Mouse (Mus musculus) erythroblast, embryonic 14.5 days (primary cell): ENCODE measurements around the gene Atxn1. TPM values are rescaled to one million over a fixed set of nuclear protein-coding genes. Genes with fewer than 3 reads are reported as not detected.

ENCODE experiments used
- H3K27me3 ChIP-seq: 2 replicates; pipeline ENCODE4 v1.6.1; 2012; ENCODE audit warnings: inconsistent platforms; ENCODE audit not compliant: control insufficient read depth
- H3K36me3 ChIP-seq: 2 replicates; pipeline ENCODE4 v1.6.1; 2012; ENCODE audit warnings: mild to moderate bottlenecking, inconsistent platforms; ENCODE audit not compliant: control insufficient read depth
- H3K4me1 ChIP-seq: 2 replicates; pipeline ENCODE4 v1.6.1; 2012; ENCODE audit warnings: inconsistent platforms; ENCODE audit not compliant: control insufficient read depth
- H3K4me3 ChIP-seq: replicated peaks from 2 replicates; pipeline ENCODE3; 2012; ENCODE audit warnings: moderate library complexity, mild to moderate bottlenecking, inconsistent platforms
- H3K9me3 ChIP-seq: 2 replicates; pipeline ENCODE4 v1.6.1; 2012; ENCODE audit warnings: low read length, inconsistent platforms, mixed read lengths; ENCODE audit not compliant: control insufficient read depth
- GATA1 ChIP-seq: IDR thresholded peaks from 2 replicates; pipeline ENCODE4 v1.6.1; 2012; ENCODE audit warnings: low read length, inconsistent platforms, mixed read lengths
- TAL1 ChIP-seq: IDR thresholded peaks from 3 replicates; pipeline ENCODE4 v1.6.1; 2012; ENCODE audit warnings: low read length, inconsistent platforms, mixed read lengths
- polyA plus RNA-seq: library from polyadenylated mRNA; stranded (reverse); fragments of >175 nt; gene quantifications from 2 replicates; pipeline ENCODE4 v1.2.3, GENCODE M21; 2012

Gene Atxn1
- polyA plus RNA-seq, 1 experiment: 0.01 TPM

DNA sequence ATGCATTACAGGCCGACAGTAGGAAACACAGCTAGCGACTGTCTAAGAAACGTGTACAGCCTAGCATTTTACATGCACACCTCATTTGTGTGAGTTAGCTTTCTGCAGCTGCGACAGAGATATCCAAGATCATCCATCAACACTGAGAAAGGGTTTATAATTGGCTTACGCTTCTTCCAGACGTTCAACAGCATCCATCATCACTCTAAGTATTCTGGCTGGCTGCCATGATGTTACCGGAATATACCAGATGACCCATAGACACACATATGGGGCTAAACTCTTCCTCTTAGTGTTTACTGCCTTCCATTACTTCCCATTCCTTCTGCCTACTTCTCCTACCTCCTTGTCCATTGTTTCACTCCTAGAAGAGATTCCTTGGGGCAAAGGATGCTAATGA, 369.4 kb downstream of the Atxn1 start:
- no peaks in the 10 kb centered on the region for H3K36me3 ChIP-seq
- H3K9me3 ChIP-seq: no peaks in the 10 kb centered on the region
- TF ChIP-seq TAL1 (no peak), GATA1 (no peak)
- H3K4me3 ChIP-seq: no peak overlapping the region
- no peaks in the 10 kb centered on the region for H3K27me3 ChIP-seq
- no peaks in the 10 kb centered on the region for H3K4me1 ChIP-seq

DNA sequence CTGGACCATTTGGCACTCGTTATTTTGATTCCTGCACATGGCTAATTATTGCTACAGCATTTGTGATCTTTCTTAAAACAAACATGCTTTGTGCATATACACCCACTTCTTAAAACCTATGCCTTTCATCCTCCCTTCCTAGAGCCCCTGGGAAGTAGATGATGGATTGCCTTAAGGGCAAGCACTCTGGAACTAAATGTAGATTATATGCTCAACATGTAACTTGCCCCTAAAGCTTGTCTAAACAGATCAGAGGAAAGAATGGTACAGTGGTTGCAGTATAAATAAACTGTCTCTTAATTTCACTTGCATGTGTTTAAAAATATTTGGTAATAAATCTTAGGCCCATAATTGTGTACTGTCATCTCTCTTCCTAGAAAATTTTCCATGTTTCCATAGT, 370.9 kb downstream of the Atxn1 start:
- H3K27me3 ChIP-seq: no peaks in the 10 kb centered on the region
- H3K9me3 ChIP-seq: no peaks in the 10 kb centered on the region
- no peak overlapping the region for H3K4me3 ChIP-seq
- no peaks in the 10 kb centered on the region for H3K4me1 ChIP-seq
- TF ChIP-seq TAL1: no peak
- no peak for TF ChIP-seq GATA1
- H3K36me3 ChIP-seq: no peaks in the 10 kb centered on the region

DNA sequence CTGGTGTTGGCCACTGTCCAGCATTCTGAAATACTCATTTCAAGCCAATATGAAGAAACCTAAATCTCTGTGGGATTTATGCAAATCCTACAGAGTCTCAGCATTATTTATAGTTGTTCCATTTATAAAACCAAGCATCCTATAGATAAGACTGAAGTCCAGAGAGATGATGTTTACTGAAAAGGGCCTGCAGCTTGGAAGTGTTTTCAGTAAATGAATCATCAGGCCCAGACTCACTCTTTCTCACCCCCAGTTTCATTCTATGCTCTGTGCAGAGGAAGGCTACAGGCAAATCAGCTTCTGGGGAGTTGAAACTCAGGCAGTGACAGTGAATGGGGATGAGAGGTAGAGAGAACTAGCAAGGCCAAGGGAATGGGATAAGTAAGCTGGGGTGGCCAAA, 373.9 kb downstream of the Atxn1 start:
- H3K4me3 ChIP-seq: no peak overlapping the region
- H3K4me1 ChIP-seq: no peaks in the 10 kb centered on the region
- no peaks in the 10 kb centered on the region for H3K36me3 ChIP-seq
- H3K27me3 ChIP-seq: no peaks in the 10 kb centered on the region
- no peaks in the 10 kb centered on the region for H3K9me3 ChIP-seq
- no peak for TF ChIP-seq TAL1
- no peak for TF ChIP-seq GATA1

DNA sequence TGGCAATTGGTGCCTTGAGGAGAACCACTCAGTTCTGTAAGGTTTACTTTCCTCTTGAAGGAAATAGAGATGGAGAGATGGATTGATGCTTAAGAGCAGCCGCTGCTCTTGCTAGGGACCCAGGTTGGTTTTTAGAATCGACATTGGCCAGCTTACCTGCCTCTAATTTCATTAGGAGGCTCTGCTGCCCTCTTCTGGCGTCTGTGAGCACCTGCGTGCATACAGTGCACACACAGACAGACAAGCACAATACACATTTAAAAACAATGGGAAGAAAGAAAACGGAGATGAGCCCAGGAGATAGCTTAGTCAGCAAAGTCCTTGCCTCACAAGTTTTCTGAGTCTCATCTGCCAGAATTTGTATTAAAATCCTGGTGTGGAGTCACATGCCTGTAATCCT, 381.7 kb downstream of the Atxn1 start:
- TF ChIP-seq TAL1 (no peak), GATA1 (no peak)
- Histone ChIP-seq H3K36me3 (no peaks in the 10 kb centered on the region), H3K4me1 (no peaks in the 10 kb centered on the region), H3K4me3 (no peak overlapping the region), H3K27me3 (no peaks in the 10 kb centered on the region), H3K9me3 (peaks cover 3% of the 10 kb centered on the region; the same call in 1 of the 2 replicates)

DNA sequence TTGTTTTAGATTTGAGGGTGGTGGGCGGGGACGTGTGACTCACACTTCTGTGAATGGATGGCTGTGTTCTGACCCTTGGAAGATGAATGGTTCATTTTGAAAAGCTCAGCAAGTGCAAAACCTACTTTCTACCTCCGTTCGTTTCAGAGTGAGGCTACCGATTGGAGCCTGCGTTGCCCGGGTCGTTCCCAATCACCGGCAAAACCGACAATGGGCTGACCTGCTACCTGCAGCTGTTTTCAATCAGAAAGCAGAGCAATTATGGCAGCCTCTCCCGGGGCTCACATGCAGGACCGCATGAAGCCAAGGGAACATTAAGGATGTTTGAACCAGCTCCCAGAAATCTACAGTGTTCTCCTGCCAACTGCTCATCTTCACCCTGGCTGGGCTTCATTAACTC, 382.5 kb downstream of the Atxn1 start:
- no peak overlapping the region for H3K4me3 ChIP-seq
- TF ChIP-seq TAL1 (no peak), GATA1 (no peak)
- peaks cover 3% of the 10 kb centered on the region; the same call in 1 of the 2 replicates for H3K9me3 ChIP-seq

DNA sequence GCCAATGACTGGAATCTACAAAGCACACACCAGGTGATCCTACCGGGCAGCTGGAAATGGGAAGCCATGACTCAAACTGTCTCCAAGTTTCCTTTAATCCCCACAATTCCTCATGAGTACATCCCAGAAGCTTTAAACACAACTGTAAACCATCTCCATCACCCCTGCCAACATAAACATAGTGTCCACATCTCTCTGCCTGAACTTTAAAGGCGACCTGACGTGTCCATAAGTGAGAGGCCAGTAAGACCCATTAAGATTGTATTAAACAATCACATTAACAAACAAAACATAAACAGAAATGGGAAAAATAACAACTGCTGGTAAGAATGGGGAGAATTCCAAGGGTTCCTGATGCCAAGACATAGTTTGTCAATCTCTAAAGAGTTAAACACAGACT, 385.1 kb downstream of the Atxn1 start:
- Histone ChIP-seq H3K27me3 (no peaks in the 10 kb centered on the region), H3K36me3 (no peaks in the 10 kb centered on the region), H3K9me3 (peaks cover 3% of the 10 kb centered on the region; the same call in 1 of the 2 replicates), H3K4me1 (no peaks in the 10 kb centered on the region), H3K4me3 (no peak overlapping the region)
- TF ChIP-seq TAL1 (no peak), GATA1 (no peak)

More for the DNA sequence above, 382.5 kb downstream of the Atxn1 start:
- no peaks in the 10 kb centered on the region for H3K27me3 ChIP-seq
- no peaks in the 10 kb centered on the region for H3K36me3 ChIP-seq
- no peaks in the 10 kb centered on the region for H3K4me1 ChIP-seq

DNA sequence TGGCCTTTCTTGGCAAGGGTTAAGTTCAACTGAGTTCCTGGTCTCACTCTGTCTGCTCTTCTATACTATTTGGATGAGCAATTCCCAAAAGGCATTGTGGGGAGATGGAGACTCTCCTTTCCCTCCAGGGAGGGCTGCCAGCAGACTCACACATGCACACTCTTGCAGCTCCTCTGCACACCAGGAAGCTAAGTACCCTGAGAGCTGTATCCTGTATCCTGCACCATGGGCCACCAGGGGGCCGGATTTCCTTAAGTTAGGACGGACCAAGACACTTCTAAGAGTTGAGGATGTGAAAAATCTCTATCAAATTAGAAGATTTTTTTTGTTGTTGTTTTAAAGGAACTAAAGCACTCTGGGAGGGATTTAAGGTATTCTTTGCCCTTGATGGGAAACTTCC, 387.0 kb downstream of the Atxn1 start:
- Histone ChIP-seq H3K4me1 (no peaks in the 10 kb centered on the region), H3K4me3 (no peak overlapping the region), H3K27me3 (no peaks in the 10 kb centered on the region), H3K9me3 (no peaks in the 10 kb centered on the region), H3K36me3 (no peaks in the 10 kb centered on the region)
- TF ChIP-seq TAL1: no peak
- no peak for TF ChIP-seq GATA1

DNA sequence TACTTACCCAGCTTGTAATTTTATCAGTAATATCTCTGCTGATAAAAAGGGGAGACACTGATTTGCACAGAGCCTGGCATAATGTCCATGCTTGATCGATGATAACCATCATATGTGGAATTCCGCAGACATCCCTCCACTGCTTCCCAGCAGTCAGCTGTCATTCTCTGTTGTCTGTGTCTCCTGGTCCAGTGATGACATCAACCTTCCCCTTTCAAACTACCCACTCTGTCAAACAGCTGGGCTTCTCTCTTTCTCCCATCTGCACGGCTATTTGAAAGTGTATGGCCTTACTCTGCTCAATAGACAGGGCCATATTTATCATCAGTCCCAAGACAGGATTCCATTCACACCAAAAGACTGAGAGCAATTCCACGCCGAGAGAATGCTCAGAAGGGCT, 387.4 kb downstream of the Atxn1 start:
- H3K4me1 ChIP-seq: peaks cover 3% of the 10 kb centered on the region
- no peaks in the 10 kb centered on the region for H3K9me3 ChIP-seq
- no peaks in the 10 kb centered on the region for H3K36me3 ChIP-seq
- TF ChIP-seq GATA1: no peak
- TF ChIP-seq TAL1: no peak
- H3K27me3 ChIP-seq: no peaks in the 10 kb centered on the region
- H3K4me3 ChIP-seq: no peak overlapping the region

DNA sequence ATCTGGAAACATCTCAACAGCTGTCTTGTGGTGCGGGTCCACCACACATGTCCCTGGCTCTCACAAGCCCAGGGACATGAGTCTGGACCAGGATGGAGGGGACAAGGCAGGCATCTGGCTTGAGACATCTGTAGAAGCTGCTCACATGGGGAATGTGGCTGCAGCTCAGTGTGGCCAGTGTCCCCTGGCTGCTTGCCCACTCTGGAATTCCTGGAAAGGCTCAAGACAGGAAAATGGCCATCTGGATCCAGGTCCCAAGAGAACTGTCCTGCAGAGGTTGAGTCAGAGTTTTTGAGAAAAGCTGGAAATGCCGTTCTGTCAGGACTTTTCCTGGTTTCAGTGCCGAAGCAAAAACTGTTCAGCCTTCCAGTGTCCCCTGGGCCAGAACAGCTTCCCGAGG, 388.6 kb downstream of the Atxn1 start:
- Histone ChIP-seq H3K27me3 (no peaks in the 10 kb centered on the region), H3K4me1 (peaks cover 13% of the 10 kb centered on the region), H3K4me3 (no peak overlapping the region), H3K9me3 (no peaks in the 10 kb centered on the region), H3K36me3 (no peaks in the 10 kb centered on the region)
- TF ChIP-seq TAL1: no peak
- no peak for TF ChIP-seq GATA1

DNA sequence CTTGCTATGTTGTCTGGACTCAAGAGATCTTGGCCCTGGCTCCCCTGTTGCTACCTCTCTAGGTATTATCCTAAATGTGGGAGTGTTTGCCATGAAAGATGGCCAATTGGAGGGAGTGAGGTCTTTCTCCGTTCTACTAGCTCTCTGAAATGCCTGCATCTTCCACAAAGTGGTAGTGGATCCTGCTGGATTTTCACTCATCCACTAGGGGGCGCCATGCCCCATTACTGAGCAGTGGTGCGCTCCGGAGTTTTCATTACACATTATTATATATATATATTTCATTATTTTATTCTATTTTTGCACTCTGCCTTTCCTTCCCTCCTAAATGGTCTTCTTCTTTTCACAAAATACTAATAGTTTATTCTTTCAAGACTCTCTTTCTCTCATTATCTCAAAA, 392.0 kb downstream of the Atxn1 start:
- Histone ChIP-seq H3K27me3 (no peaks in the 10 kb centered on the region), H3K4me3 (no peak overlapping the region), H3K4me1 (peaks cover 25% of the 10 kb centered on the region), H3K9me3 (no peaks in the 10 kb centered on the region), H3K36me3 (peaks cover 3% of the 10 kb centered on the region; the same call in 1 of the 2 replicates)
- TF ChIP-seq TAL1: no peak
- no peak for TF ChIP-seq GATA1

DNA sequence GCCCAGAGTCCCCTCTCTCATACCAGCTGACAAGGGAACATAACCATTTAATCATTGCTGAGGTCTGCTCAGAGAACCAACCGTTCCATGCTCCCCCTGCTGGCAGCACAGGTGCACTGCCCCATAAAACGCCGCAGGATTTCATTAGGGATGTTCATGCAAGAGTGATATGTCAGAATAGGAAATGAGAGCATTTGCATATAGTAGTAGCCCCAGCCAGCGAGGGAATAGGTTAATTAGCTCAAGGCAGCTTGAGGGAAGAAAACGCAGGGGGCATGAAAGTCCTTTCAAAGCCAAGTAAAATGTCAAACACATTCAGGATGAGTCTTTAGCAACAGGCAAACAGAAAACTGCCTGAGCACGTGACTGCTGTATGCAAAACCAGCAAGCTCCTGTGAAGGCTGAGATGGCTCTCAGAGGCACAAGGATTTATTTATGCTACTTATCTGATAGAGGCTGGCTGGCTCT, 393.0 kb downstream of the Atxn1 start:
- no peaks in the 10 kb centered on the region for H3K9me3 ChIP-seq
- peak overlapping the region; percentile 41 for H3K4me3 ChIP-seq
- H3K27me3 ChIP-seq: no peaks in the 10 kb centered on the region
- H3K36me3 ChIP-seq: peaks cover 8% of the 10 kb centered on the region
- TF ChIP-seq GATA1 (no peak), TAL1 (no peak)
- H3K4me1 ChIP-seq: peaks cover 25% of the 10 kb centered on the region
